Mouse (Mus musculus) heart, adult 2 months (tissue): ENCODE results near the gene Hps6.

Source experiments
- CTCF ChIP-seq: fragments of 200-600 bp; IDR thresholded peaks from 2 replicates; pipeline ENCODE4 v1.8.1; 2022; ENCODE audit warnings: antibody characterized with exemption, mild to moderate bottlenecking, moderate library complexity
- EP300 ChIP-seq: fragments of 200-500 bp; IDR thresholded peaks from 2 replicates; pipeline ENCODE4 v1.6.1; 2011; ENCODE audit warnings: low read depth, low read length, control low read depth; ENCODE audit not compliant: insufficient read depth
- POLR2A ChIP-seq: fragments of 200-500 bp; IDR thresholded peaks from 2 replicates; pipeline ENCODE4 v1.6.1; 2011; ENCODE audit warnings: mild to moderate bottlenecking, low read depth, low read length, control low read depth; ENCODE audit not compliant: insufficient read depth

GRCm38 (mm10) chr19:46037925-46038850, 34.9 kb downstream of the Hps6 start:
- no peak for TF ChIP-seq CTCF
- TF ChIP-seq POLR2A = no peak
- TF ChIP-seq EP300 = no peak
